Mouse (Mus musculus) B cell, adult 2 months (primary cell): ENCODE data around the gene Tas2r113.
"Not testable (repeated sequence)": the region's sequence is repeated elsewhere in the genome, so short reads cannot be mapped to it uniquely, and the experiment has no call there.

Experiments
- DNase-seq, 2 experiments: peaks; one replicate each; pipeline ENCODE4 v3.0.0; 2022

Gene Tas2r113

GRCm38 (mm10) chr6:132892711-132893110 is at the start of gene Tas2r113:
TSS of gene Tas2r113 (plus strand) at chr6:132893011.
- no peak for DNase-seq

GRCm38 (mm10) chr6:132846842-132847241 is 46.0 kb upstream of the Tas2r113 start, which contains the start of gene Tas2r123:
TSS of gene Tas2r123 (plus strand) at chr6:132847142.
- DNase-seq, result no peak

- no peak for DNase-seq
These were observed 37.7 kb upstream of the Tas2r113 start, which contains the start of gene Tas2r116 for GRCm38 (mm10) chr6:132855138-132855537. TSS of gene Tas2r116 (plus strand) at chr6:132855438.

GRCm38 (mm10) chr6:132867708-132868107 is 25.1 kb upstream of the Tas2r113 start, which contains the start of gene Tas2r110:
TSS of gene Tas2r110 (plus strand) at chr6:132868008.
- DNase-seq, result no peak

GRCm38 (mm10) chr6:132909351-132909750 is 16.5 kb downstream of the Tas2r113 start, which contains the start of gene Tas2r125:
TSS of gene Tas2r125 (plus strand) at chr6:132909651.
- no peak for DNase-seq

- not testable (repeated sequence) for DNase-seq
These were observed 48.6 kb downstream of the Tas2r113 start for GRCm38 (mm10) chr6:132941376-132941775.
